Mouse (Mus musculus): ENCODE measurements around the gene Gbp7. TPM values are rescaled to one million over a fixed set of nuclear protein-coding genes. Genes with fewer than 3 reads are reported as not detected.
A peak's percentile ranks its signal among the peaks of the same experiment; 100 is the strongest.

Gene Gbp7
- total RNA-seq (2014; rRNA removed; ENCODE audit: low replicate concordance) (5.4 and 6.0 TPM in 2 replicates), polyA plus RNA-seq (2015; fragmentation: Nextera tagmentation; extraction: Ambion mirVana) (5.3 and 5.4 TPM in 2 replicates)

GRCm38 (mm10) chr3:142530087-142530953 lies at the start of gene Gbp7:
Gene Gbp7, plus strand, starts transcription at chr3:142530342.
- peak within 1 kb of the TSS; percentile 74 for H3K9ac ChIP-seq (replicated peaks; ENCODE audit: low read depth, low read length)
- peak within 1 kb of the TSS; percentile 98 for H3K4me2 ChIP-seq (ENCODE audit: low read depth, low read length)
- TF ChIP-seq EP300 (IDR thresholded peaks at IDR 0.05; ENCODE audit: low read depth): no peak
- no peak for TF ChIP-seq CTCF (IDR thresholded peaks at IDR 0.05; ENCODE audit: low read depth)
- H3K4me1 ChIP-seq (ENCODE audit: control insufficient read depth, insufficient read depth): peaks cover 6% of the 10 kb centered on the region; the same call in 1 of the 2 replicates
- WGBS: 1% methylated on average over 30 of the region's 30 CpGs
- peak within 1 kb of the TSS; percentile 80 for H3K4me3 ChIP-seq (ENCODE audit: low read depth, low read length)
- H3K36me3 ChIP-seq (replicated peaks; ENCODE audit: control insufficient read depth, insufficient read depth, low read length): no peaks in the 10 kb centered on the region
- no peaks in the 10 kb centered on the region for H3K9me3 ChIP-seq (replicated peaks; ENCODE audit: control insufficient read depth, low read length)
- DNase-seq (ENCODE audit: low spot score) (peak; percentile 82), ATAC-seq (ENCODE audit: insufficient read depth, low read depth) (peak; percentile 74)
- peak within 1 kb of the TSS; percentile 65 for H3K27ac ChIP-seq (ENCODE audit: low read depth)
- H3K27me3 ChIP-seq (ENCODE audit: control insufficient read depth, insufficient read depth, low read length): no peaks in the 10 kb centered on the region

DNA sequence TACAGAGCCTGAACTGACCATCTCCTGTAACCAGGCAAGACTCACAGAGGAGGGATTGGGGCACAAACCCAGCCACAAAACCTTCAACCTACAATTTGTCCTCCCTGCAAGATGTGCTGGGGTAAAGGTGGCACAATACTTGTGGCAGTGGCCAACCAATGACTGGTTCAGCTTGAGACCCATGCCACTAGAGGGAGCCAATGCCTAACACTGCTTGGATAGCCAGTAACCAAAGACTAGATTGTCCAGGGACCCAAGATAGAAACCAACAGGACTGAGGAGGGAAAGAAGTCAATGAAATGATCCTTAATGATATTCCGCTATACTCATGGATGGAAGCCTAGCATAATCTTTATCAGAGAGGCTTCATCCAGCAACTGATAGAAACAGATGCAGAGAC lies 39.7 kb upstream of the Gbp7 start:
- peak; percentile 60 for DNase-seq (ENCODE audit: low spot score)

GRCm38 (mm10) chr3:142493536-142494061 lies 36.5 kb upstream of the Gbp7 start, which contains the start of gene Gbp5:
Gene Gbp5, plus strand, starts transcription at chr3:142493978.
- Histone ChIP-seq H3K4me3 (ENCODE audit: low read depth, low read length) (no peak within 1 kb of the TSS), H3K4me2 (ENCODE audit: low read depth, low read length) (no peak within 1 kb of the TSS), H3K9me3 (replicated peaks; ENCODE audit: control insufficient read depth, low read length) (no peaks in the 10 kb centered on the region), H3K4me1 (ENCODE audit: control insufficient read depth, insufficient read depth) (0 out of 2 replicates have a peak, but pooled peaks cover 4% of the 10 kb centered on the region), H3K36me3 (replicated peaks; ENCODE audit: control insufficient read depth, insufficient read depth, low read length) (no peaks in the 10 kb centered on the region), H3K27me3 (ENCODE audit: control insufficient read depth, insufficient read depth, low read length) (0 out of 2 replicates have a peak, but pooled peaks cover 3% of the 10 kb centered on the region), H3K9ac (replicated peaks; ENCODE audit: low read depth, low read length) (no peak within 1 kb of the TSS), H3K27ac (ENCODE audit: low read depth) (no peak within 1 kb of the TSS; the same call in 1 of the 2 replicates)
- ATAC-seq (ENCODE audit: insufficient read depth, low read depth) (peak; percentile 82), DNase-seq (ENCODE audit: low spot score) (peak; percentile 65)
- peak; percentile 71 for TF ChIP-seq CTCF (IDR thresholded peaks at IDR 0.05; ENCODE audit: low read depth)
- TF ChIP-seq EP300 (IDR thresholded peaks at IDR 0.05; ENCODE audit: low read depth): 0 out of 2 replicates have a peak, but pooled peaks have one; percentile 72
- 35% methylated on average over 6 of the region's 6 CpGs for WGBS

More for the DNA sequence above, 39.7 kb upstream of the Gbp7 start:
- H3K4me3 ChIP-seq (ENCODE audit: low read depth, low read length): no peak overlapping the region
- H3K9me3 ChIP-seq (replicated peaks; ENCODE audit: control insufficient read depth, low read length): no peaks in the 10 kb centered on the region
- H3K27ac ChIP-seq (ENCODE audit: low read depth): no peak overlapping the region
- TF ChIP-seq CTCF (IDR thresholded peaks at IDR 0.05; ENCODE audit: low read depth) (peak; percentile 97), EP300 (IDR thresholded peaks at IDR 0.05; ENCODE audit: low read depth) (no peak)
- no peak overlapping the region for H3K4me2 ChIP-seq (ENCODE audit: low read depth, low read length)
- no peak overlapping the region for H3K9ac ChIP-seq (replicated peaks; ENCODE audit: low read depth, low read length)
- 0 out of 2 replicates have a peak, but pooled peaks cover 3% of the 10 kb centered on the region for H3K27me3 ChIP-seq (ENCODE audit: control insufficient read depth, insufficient read depth, low read length)
- 36% methylated on average over 1 of the region's 1 CpGs for WGBS
- ATAC-seq (ENCODE audit: insufficient read depth, low read depth): peak; percentile 65
- H3K4me1 ChIP-seq (ENCODE audit: control insufficient read depth, insufficient read depth): no peaks in the 10 kb centered on the region
- no peaks in the 10 kb centered on the region for H3K36me3 ChIP-seq (replicated peaks; ENCODE audit: control insufficient read depth, insufficient read depth, low read length)

DNA sequence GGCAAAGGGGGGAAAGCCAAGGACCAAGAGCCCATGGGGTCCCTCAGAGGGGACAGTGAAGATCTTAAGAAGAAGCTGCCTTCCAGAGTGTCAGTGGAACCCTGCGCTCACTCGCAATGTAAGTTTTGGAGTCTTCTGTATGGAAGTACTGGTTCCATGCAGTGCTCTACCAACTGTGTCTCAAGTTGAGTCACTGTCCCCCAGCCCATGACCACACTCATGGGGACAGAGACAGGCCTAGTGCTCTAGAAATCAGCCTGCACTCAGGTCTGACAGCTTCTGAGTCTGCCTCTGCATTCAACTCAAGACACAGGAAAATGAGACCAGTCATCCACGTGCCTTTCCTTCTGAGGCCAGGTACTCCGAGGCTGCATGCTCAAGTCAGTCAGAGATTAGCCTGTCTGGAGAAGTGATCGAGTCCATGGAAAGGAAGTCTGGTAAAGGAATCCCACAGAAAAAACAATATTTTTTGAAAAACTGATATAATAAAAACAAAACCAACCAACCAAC lies 34.9 kb upstream of the Gbp7 start:
- no peak for ATAC-seq (ENCODE audit: insufficient read depth, low read depth)
- no peak for TF ChIP-seq EP300 (IDR thresholded peaks at IDR 0.05; ENCODE audit: low read depth)
- TF ChIP-seq CTCF (IDR thresholded peaks at IDR 0.05; ENCODE audit: low read depth): no peak
- Histone ChIP-seq H3K9me3 (replicated peaks; ENCODE audit: control insufficient read depth, low read length) (no peaks in the 10 kb centered on the region), H3K4me1 (ENCODE audit: control insufficient read depth, insufficient read depth) (0 out of 2 replicates have a peak, but pooled peaks cover 4% of the 10 kb centered on the region), H3K27ac (ENCODE audit: low read depth) (no peak overlapping the region), H3K9ac (replicated peaks; ENCODE audit: low read depth, low read length) (no peak overlapping the region), H3K36me3 (replicated peaks; ENCODE audit: control insufficient read depth, insufficient read depth, low read length) (no peaks in the 10 kb centered on the region), H3K4me3 (ENCODE audit: low read depth, low read length) (no peak overlapping the region), H3K4me2 (ENCODE audit: low read depth, low read length) (no peak overlapping the region), H3K27me3 (ENCODE audit: control insufficient read depth, insufficient read depth, low read length) (no peaks in the 10 kb centered on the region)
- WGBS: 80% methylated on average over 5 of the region's 5 CpGs
- DNase-seq (ENCODE audit: low spot score): no peak

Data from heart, postnatal 0 days (tissue).